Mouse (Mus musculus) ES-Bruce4 (cell line): ENCODE measurements at regions not wholly inside any gene's neighbourhood (a gene's known extent, or its start where the extent isn't known, plus 50 kb on each side); places are given as distances from the start of the nearest gene placed in this dataset.

ENCODE experiments used
- EP300 ChIP-seq: IDR thresholded peaks from 2 replicates; pipeline ENCODE4 v1.6.1; 2011; ENCODE audit warnings: low read depth, low read length; ENCODE audit not compliant: insufficient read depth
- POLR2A ChIP-seq: IDR thresholded peaks from one replicate; pipeline ENCODE4 v1.8.1; 2011; ENCODE audit warnings: low read length; ENCODE audit not compliant: insufficient read depth

DNA sequence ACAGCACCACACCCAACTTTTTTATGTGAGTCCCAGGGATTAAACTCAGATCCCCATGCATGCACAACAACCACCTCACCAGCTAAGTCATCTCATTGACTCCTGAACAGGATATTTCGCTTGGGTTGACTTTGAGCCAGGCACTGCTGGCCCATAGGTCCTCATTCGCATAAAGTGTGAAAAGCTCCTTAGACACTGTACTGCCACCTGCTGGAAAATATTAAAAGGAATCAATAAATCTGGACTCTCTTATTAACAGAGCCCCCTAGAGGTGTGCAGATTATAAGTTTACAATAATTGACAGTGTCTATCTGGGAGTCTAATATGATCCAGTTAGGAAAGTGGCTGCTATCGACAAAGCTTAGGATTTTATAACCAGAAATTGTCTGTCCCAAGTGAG is 126.4 kb downstream of the Cyp26b1 start:
- TF ChIP-seq POLR2A (no peak), EP300 (no peak)
